Mouse (Mus musculus): ENCODE measurements around the gene 1700037C18Rik. TPM values are rescaled to one million over a fixed set of nuclear protein-coding genes. Genes with fewer than 3 reads are reported as not detected.

Gene 1700037C18Rik
- polyA plus RNA-seq (2015; fragmentation: Nextera tagmentation; extraction: Ambion mirVana): 10.5 and 11.5 TPM in 2 replicates

- Histone ChIP-seq H3K4me2 (peak within 1 kb of the TSS; percentile 82), H3K4me3 (peak within 1 kb of the TSS; percentile 68), H3K36me3 (peaks cover 48% of the 10 kb centered on the region), H3K9me3 (no peaks in the 10 kb centered on the region), H3K27ac (replicated peaks) (peak within 1 kb of the TSS; percentile 77), H3K27me3 (no peaks in the 10 kb centered on the region), H3K4me1 (replicated peaks) (peaks cover 24% of the 10 kb centered on the region), H3K9ac (peak within 1 kb of the TSS; percentile 84)
- peak; percentile 97 for ATAC-seq (ENCODE audit: low read depth)
- WGBS: 0% methylated on average over 33 of the region's 33 CpGs
These were observed at the start of gene 1700037C18Rik, which contains the start of gene Cluap1 for GRCm38 (mm10) chr16:3908537-3909111. Gene 1700037C18Rik, minus strand, starts transcription at chr16:3908689. Gene Cluap1, plus strand, starts transcription at chr16:3908801.

GRCm38 (mm10) chr16:3956369-3956768 is 47.9 kb upstream of the 1700037C18Rik start:
- H3K4me2 ChIP-seq: no peak overlapping the region
- no peak overlapping the region for H3K9ac ChIP-seq
- H3K4me3 ChIP-seq: no peak overlapping the region
- no peak overlapping the region for H3K27ac ChIP-seq (replicated peaks)
- 87% methylated on average over 6 of the region's 6 CpGs for WGBS
- H3K4me1 ChIP-seq (replicated peaks): no peaks in the 10 kb centered on the region
- H3K36me3 ChIP-seq: no peaks in the 10 kb centered on the region
- no peaks in the 10 kb centered on the region for H3K27me3 ChIP-seq
- H3K9me3 ChIP-seq: no peaks in the 10 kb centered on the region
- ATAC-seq (ENCODE audit: low read depth): no peak

GRCm38 (mm10) chr16:3951141-3951540 is 42.7 kb upstream of the 1700037C18Rik start:
- H3K27me3 ChIP-seq: no peaks in the 10 kb centered on the region
- no peak overlapping the region for H3K4me3 ChIP-seq
- H3K9ac ChIP-seq: no peak overlapping the region
- H3K4me2 ChIP-seq: no peak overlapping the region
- no peak overlapping the region for H3K27ac ChIP-seq (replicated peaks)
- no peaks in the 10 kb centered on the region for H3K9me3 ChIP-seq
- H3K4me1 ChIP-seq (replicated peaks): no peaks in the 10 kb centered on the region
- 82% methylated on average over 1 of the region's 1 CpGs for WGBS
- no peak for ATAC-seq (ENCODE audit: low read depth)
- H3K36me3 ChIP-seq: no peaks in the 10 kb centered on the region

- no peak for ATAC-seq (ENCODE audit: low read depth)
- Histone ChIP-seq H3K4me1 (replicated peaks) (no peaks in the 10 kb centered on the region), H3K4me3 (no peak overlapping the region), H3K9ac (no peak overlapping the region), H3K27ac (replicated peaks) (no peak overlapping the region), H3K4me2 (no peak overlapping the region), H3K36me3 (peaks cover 92% of the 10 kb centered on the region), H3K27me3 (no peaks in the 10 kb centered on the region), H3K9me3 (no peaks in the 10 kb centered on the region)
- 98% methylated on average over 4 of the region's 4 CpGs for WGBS
These were observed 26.2 kb upstream of the 1700037C18Rik start for GRCm38 (mm10) chr16:3934701-3935100.

GRCm38 (mm10) chr16:3934091-3934490 is 25.6 kb upstream of the 1700037C18Rik start:
- H3K9ac ChIP-seq: no peak overlapping the region
- no peak for ATAC-seq (ENCODE audit: low read depth)
- H3K4me3 ChIP-seq: no peak overlapping the region
- H3K27me3 ChIP-seq: no peaks in the 10 kb centered on the region
- no peaks in the 10 kb centered on the region for H3K4me1 ChIP-seq (replicated peaks)
- no peak overlapping the region for H3K27ac ChIP-seq (replicated peaks)
- H3K9me3 ChIP-seq: no peaks in the 10 kb centered on the region
- H3K36me3 ChIP-seq: peaks cover 94% of the 10 kb centered on the region
- WGBS: 94% methylated on average over 1 of the region's 1 CpGs
- H3K4me2 ChIP-seq: no peak overlapping the region

- Histone ChIP-seq H3K9ac (no peak overlapping the region), H3K4me2 (no peak overlapping the region), H3K27me3 (no peaks in the 10 kb centered on the region), H3K27ac (replicated peaks) (no peak overlapping the region), H3K4me3 (no peak overlapping the region), H3K9me3 (no peaks in the 10 kb centered on the region), H3K36me3 (peaks cover 93% of the 10 kb centered on the region), H3K4me1 (replicated peaks) (no peaks in the 10 kb centered on the region)
- 93% methylated on average over 6 of the region's 6 CpGs for WGBS
- no peak for ATAC-seq (ENCODE audit: low read depth)
These were observed 25.0 kb upstream of the 1700037C18Rik start for GRCm38 (mm10) chr16:3933536-3933935.

GRCm38 (mm10) chr16:3929151-3929550 is 20.7 kb upstream of the 1700037C18Rik start:
- 77% methylated on average over 7 of the region's 7 CpGs for WGBS
- no peak for ATAC-seq (ENCODE audit: low read depth)
- peaks cover 86% of the 10 kb centered on the region for H3K36me3 ChIP-seq

GRCm38 (mm10) chr16:3928582-3928981 is 20.1 kb upstream of the 1700037C18Rik start:
- H3K9ac ChIP-seq: no peak overlapping the region
- no peaks in the 10 kb centered on the region for H3K4me1 ChIP-seq (replicated peaks)
- ATAC-seq (ENCODE audit: low read depth): no peak
- no peak overlapping the region for H3K4me3 ChIP-seq
- no peak overlapping the region for H3K4me2 ChIP-seq
- H3K36me3 ChIP-seq: peaks cover 86% of the 10 kb centered on the region
- 75% methylated on average over 1 of the region's 1 CpGs for WGBS
- H3K27ac ChIP-seq (replicated peaks): no peak overlapping the region
- no peaks in the 10 kb centered on the region for H3K27me3 ChIP-seq
- H3K9me3 ChIP-seq: no peaks in the 10 kb centered on the region

More at GRCm38 (mm10) chr16:3929151-3929550, 20.7 kb upstream of the 1700037C18Rik start:
- Histone ChIP-seq H3K9ac (no peak overlapping the region), H3K27me3 (no peaks in the 10 kb centered on the region), H3K27ac (replicated peaks) (no peak overlapping the region), H3K4me1 (replicated peaks) (no peaks in the 10 kb centered on the region), H3K4me3 (no peak overlapping the region), H3K4me2 (no peak overlapping the region), H3K9me3 (no peaks in the 10 kb centered on the region)

- Histone ChIP-seq H3K27ac (replicated peaks) (no peak overlapping the region), H3K4me2 (no peak overlapping the region), H3K4me3 (no peak overlapping the region), H3K36me3 (peaks cover 78% of the 10 kb centered on the region), H3K4me1 (replicated peaks) (no peaks in the 10 kb centered on the region), H3K9me3 (no peaks in the 10 kb centered on the region), H3K9ac (no peak overlapping the region), H3K27me3 (no peaks in the 10 kb centered on the region)
- WGBS: 83% methylated on average over 4 of the region's 4 CpGs
- ATAC-seq (ENCODE audit: low read depth): no peak
These were observed 15.5 kb upstream of the 1700037C18Rik start for GRCm38 (mm10) chr16:3923966-3924365.

- Histone ChIP-seq H3K9ac (no peak overlapping the region), H3K36me3 (peaks cover 79% of the 10 kb centered on the region), H3K4me3 (no peak overlapping the region), H3K27ac (replicated peaks) (no peak overlapping the region), H3K27me3 (no peaks in the 10 kb centered on the region), H3K9me3 (no peaks in the 10 kb centered on the region), H3K4me2 (no peak overlapping the region), H3K4me1 (replicated peaks) (no peaks in the 10 kb centered on the region)
- ATAC-seq (ENCODE audit: low read depth): no peak
- 92% methylated on average over 3 of the region's 3 CpGs for WGBS
These were observed 15.0 kb upstream of the 1700037C18Rik start for GRCm38 (mm10) chr16:3923515-3923914.

GRCm38 (mm10) chr16:3920756-3921155 is 12.3 kb upstream of the 1700037C18Rik start:
- no peaks in the 10 kb centered on the region for H3K27me3 ChIP-seq
- H3K4me3 ChIP-seq: no peak overlapping the region
- H3K4me2 ChIP-seq: no peak overlapping the region
- H3K4me1 ChIP-seq (replicated peaks): no peaks in the 10 kb centered on the region
- no peak for ATAC-seq (ENCODE audit: low read depth)
- H3K9me3 ChIP-seq: no peaks in the 10 kb centered on the region
- H3K27ac ChIP-seq (replicated peaks): no peak overlapping the region
- 97% methylated on average over 2 of the region's 2 CpGs for WGBS
- H3K9ac ChIP-seq: no peak overlapping the region
- peaks cover 85% of the 10 kb centered on the region for H3K36me3 ChIP-seq

GRCm38 (mm10) chr16:3909118-3909517 is 629 bp upstream of the 1700037C18Rik start:
- Histone ChIP-seq H3K27ac (replicated peaks) (peak overlapping the region; percentile 77), H3K4me1 (replicated peaks) (peaks cover 24% of the 10 kb centered on the region), H3K36me3 (peaks cover 48% of the 10 kb centered on the region), H3K4me2 (peak overlapping the region; percentile 82), H3K9me3 (no peaks in the 10 kb centered on the region), H3K4me3 (peak overlapping the region; percentile 68), H3K9ac (peak overlapping the region; percentile 84), H3K27me3 (no peaks in the 10 kb centered on the region)
- no peak; the same call in 1 of the 2 replicates for ATAC-seq (ENCODE audit: low read depth)
- 9% methylated on average over 20 of the region's 20 CpGs for WGBS

- peaks cover 24% of the 10 kb centered on the region for H3K4me1 ChIP-seq (replicated peaks)
- H3K36me3 ChIP-seq: peaks cover 45% of the 10 kb centered on the region
- H3K27me3 ChIP-seq: no peaks in the 10 kb centered on the region
- no peak overlapping the region for H3K4me3 ChIP-seq
- H3K4me2 ChIP-seq: no peak overlapping the region
- no peaks in the 10 kb centered on the region for H3K9me3 ChIP-seq
- ATAC-seq (ENCODE audit: low read depth): no peak
- 86% methylated on average over 2 of the region's 2 CpGs for WGBS
- H3K27ac ChIP-seq (replicated peaks): no peak overlapping the region
- no peak overlapping the region for H3K9ac ChIP-seq
These were observed 1.0 kb downstream of the 1700037C18Rik start for GRCm38 (mm10) chr16:3907471-3907870.
